Mouse (Mus musculus): ENCODE results near the gene Pik3r2.

DNA sequence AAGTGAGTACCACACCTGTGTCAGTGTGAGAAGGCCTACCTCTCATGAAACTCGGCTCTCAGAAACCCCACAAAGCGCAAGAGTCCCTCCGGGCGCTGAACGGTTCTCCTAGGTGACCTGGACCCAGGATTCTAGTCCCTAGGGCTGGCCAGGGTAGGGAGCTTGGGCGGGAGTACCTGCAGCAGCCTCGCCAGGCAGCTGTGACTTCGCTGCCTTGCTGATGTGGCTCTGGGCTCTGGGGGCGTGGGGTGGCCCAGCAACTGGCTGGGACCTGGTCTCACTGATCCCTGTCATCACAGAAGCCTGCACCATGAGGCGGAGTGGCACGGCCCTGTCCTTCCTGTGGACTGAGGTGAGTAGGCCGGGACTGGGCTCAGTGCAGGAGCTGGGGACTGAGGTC lies 52.3 kb downstream of the Pik3r2 start:
- no peak for TF ChIP-seq CTCF (IDR thresholded peaks at IDR 0.05; ENCODE audit: low read depth, low read length)
- no peak for TF ChIP-seq POLR2A (IDR thresholded peaks at IDR 0.05; ENCODE audit: insufficient read depth, low read length)
- TF ChIP-seq EP300 (IDR thresholded peaks at IDR 0.05; ENCODE audit: insufficient read depth, low read depth, low read length), result no peak

All from ES-Bruce4 (cell line).